Mouse (Mus musculus): Measurements from ENCODE around the gene Xbp1.

DNA sequence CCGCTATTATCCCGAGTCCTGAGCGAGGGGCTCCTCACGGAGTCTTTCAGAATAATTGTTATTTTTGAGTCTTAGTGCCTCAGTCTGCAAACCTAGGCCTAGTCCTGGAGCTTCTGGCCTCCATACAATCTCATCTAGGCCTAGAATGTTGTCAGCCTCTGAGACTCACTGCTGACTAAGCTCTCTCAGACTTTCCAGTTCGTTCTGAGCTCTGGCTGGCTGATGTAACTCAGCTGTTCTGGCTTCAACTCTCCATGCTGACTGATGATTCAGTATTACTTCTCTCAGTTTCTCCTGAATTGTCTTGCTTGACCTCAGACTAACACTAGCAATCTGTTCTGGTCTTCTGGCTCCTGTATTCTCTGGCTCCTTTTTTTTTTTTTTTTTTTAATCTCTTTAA, 31.0 kb downstream of the Xbp1 start:
- TF ChIP-seq POLR2A (IDR thresholded peaks at IDR 0.05; ENCODE audit: insufficient read depth, low read depth, low read length), result no peak
- TF ChIP-seq CTCF (IDR thresholded peaks at IDR 0.05), result no peak

All from heart, adult 2 months (tissue).